Mouse (Mus musculus) layer of hippocampus, postnatal 10 days (tissue): Measurements from ENCODE around the gene Acap3. TPM values are rescaled to one million over a fixed set of nuclear protein-coding genes. Genes with fewer than 3 reads are reported as not detected.

Experiments
- DNase-seq, 2 experiments: peaks; one replicate each; pipeline ENCODE4 v3.0.0; 2021; ENCODE audit warnings: low spot score in 2 of 2
- microRNA-seq, 2 experiments: library from miRNA; unstranded; fragments of <30 nt; microRNA quantifications; one replicate each; pipeline ENCODE4 v1.2.0; 2021
- total RNA-seq, 2 experiments: library from RNA; stranded (reverse); gene quantifications; 2 replicates each; pipeline ENCODE4 v1.2.3; 2021

Acap3 gene
- total RNA-seq, 2 experiments from 2014 or later = 145 to 162 TPM

DNA sequence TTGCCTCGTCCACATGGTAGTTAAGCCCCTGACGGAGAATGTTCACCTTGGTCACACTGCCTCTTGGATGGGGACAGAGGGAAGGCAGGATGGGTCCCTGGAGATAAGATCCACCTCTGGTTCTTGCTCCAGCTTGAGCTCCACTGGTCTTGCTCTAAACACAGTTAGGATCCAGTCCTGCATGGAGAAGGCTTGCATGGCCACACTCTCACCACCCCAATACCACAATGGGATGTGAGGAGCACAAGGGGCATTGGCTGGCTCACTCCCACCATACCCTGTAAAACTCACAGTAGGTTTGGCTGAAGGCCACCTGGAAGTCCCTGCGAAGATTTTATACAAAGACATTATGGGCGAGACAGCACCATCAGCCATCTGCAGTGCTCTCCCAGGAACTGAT, 17.1 kb downstream of the Acap3 start:
- DNase-seq = peak; percentile 3 to 11

DNA sequence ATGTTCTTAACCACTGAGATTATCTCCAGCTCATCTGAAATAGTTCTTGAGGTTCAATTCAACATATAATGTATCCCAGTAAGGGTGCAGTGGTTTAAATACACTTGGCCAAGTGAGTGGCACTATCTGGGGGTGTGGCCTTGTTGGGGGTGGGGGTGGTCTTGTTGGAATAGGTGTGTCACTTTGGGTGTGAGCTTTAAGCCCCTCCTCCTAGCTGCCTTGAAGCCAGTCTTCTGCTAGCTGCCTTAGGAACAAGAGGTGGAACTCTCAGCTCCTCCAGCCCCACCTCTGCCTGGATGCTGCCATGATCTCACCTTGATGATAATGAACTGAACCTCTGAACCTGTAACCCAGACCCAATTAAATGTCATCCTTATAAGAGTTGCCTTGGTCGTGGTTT, 40.4 kb downstream of the Acap3 start:
- no peak for DNase-seq

- peak; percentile 64 to 65 for DNase-seq
Observed at GRCm38 (mm10) chr4:155943049-155943452, 51.4 kb downstream of the Acap3 start.

DNA sequence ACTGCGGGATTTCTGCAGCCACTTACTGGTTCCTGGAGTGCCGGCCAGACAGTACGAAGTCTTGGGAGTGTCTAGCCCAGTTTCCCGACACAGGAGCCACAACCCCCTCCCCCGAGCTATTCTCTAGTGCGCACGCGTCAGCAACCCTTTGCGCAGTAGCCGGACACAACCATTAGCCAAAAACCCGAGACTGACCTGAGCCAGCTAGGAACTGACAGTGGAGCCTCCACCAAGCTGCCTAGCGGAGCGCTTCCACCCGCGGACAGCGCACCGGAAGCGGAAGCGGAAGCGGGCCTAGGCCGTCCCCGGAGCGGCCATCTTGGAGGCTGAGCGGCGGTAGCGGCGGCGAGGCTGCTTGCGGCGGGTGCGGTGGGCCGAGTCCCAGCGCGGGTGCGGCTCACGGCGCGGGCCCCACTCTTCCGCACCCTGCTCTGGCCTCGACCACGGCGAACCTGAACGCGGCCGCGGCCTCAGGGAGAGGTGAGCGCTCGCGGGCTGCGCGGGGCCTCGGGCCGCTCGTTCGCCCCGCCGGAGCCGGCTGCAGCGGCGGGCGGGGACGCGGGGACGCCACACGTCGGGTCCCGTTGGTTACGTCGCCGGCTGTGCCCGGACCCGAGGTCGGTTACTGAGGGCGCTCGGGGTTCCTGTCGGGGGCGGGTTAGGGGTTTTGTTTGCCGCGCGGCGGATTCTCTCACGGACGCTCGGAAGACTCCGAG, 52.1 kb downstream of the Acap3 start, which contains the start of gene Ube2j2:
TSS of gene Ube2j2 (plus strand) at position 298 of the 716 bp plus-strand sequence.
- DNase-seq = peak; percentile 99

- DNase-seq = no peak
Observed at GRCm38 (mm10) chr4:155944271-155944670, 52.6 kb downstream of the Acap3 start.

DNA sequence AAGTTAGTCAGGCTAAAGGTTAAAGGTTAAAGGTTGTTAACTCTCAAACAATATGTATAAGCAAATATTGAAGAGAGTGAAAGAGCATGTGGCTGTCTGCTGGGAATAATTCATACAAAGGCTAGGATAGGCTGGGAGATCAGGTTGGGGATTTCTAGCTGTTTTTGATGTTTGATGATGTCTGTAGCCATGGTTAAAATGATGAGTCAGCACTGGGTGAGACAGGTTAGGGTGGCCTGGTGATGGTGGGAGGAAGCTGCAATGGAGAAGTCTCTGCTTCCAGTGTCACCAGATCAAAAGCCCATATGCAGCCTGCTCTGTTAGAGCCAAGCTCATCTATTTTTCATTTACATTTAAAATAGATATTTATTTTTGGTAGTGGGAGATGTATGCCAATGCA, 55.5 kb downstream of the Acap3 start:
- DNase-seq = no peak

GRCm38 (mm10) chr4:155955491-155955890, 63.9 kb downstream of the Acap3 start:
- DNase-seq = no peak

Small RNA genes within 50 kb of the gene (microRNA-seq; reads per million reads assigned to microRNA genes)
- 0 reads per million in 2 experiments for gene Gm22991

Other genes starting within 250 kb of the Acap3 start
- gene Gm10563, start 246.4 kb upstream of the Acap3 start, total RNA-seq = not detected
- gene Mmp23, start 238.4 kb upstream of the Acap3 start, total RNA-seq = 1 to 10 TPM; 2.7 to 4.1 TPM
- gene Mib2, start 222.6 kb upstream of the Acap3 start, total RNA-seq = 10 to 100 TPM; 89.1 to 96.6 TPM
- 10 to 100 TPM; 21.9 to 22.3 TPM for gene Fndc10, start 197.5 kb upstream of the Acap3 start, total RNA-seq
- gene Ssu72, start 187.0 kb upstream of the Acap3 start, total RNA-seq = 10 to 100 TPM; 77.2 to 81.7 TPM
- gene Tmem240, start 157.0 kb upstream of the Acap3 start, total RNA-seq = 10 to 100 TPM; 44.8 to 45.2 TPM
- gene Atad3a, start 130.7 kb upstream of the Acap3 start, total RNA-seq = 10 to 100 TPM; 68.7 to 71.4 TPM
- gene Vwa1, start 117.1 kb upstream of the Acap3 start, total RNA-seq = 10 to 100 TPM; 16.3 to 18.2 TPM
- 1 to 10 TPM; 3.5 to 4.5 TPM for gene Tmem88b, start 105.9 kb upstream of the Acap3 start, total RNA-seq
- gene Ankrd65, start 101.4 kb upstream of the Acap3 start, total RNA-seq = not detected
- 100 to 1,000 TPM; 109 to 114 TPM for gene Mrpl20, start 88.9 kb upstream of the Acap3 start, total RNA-seq
- gene Ccnl2, start 79.3 kb upstream of the Acap3 start, total RNA-seq = 10 to 100 TPM; 75.5 to 83.2 TPM
- gene Aurkaip1, start 60.5 kb upstream of the Acap3 start, total RNA-seq = 10 to 100 TPM; 66.7 to 77.0 TPM
- 10 to 100 TPM; 14.1 to 16.0 TPM for gene Mxra8, start 52.1 kb upstream of the Acap3 start, total RNA-seq
- 10 to 100 TPM; 69.5 to 82.8 TPM for gene Dvl1, start 44.4 kb upstream of the Acap3 start, total RNA-seq
- under 1 TPM; 0.27 to 0.30 TPM for gene Tas1r3, start 28.5 kb upstream of the Acap3 start, total RNA-seq
- 10 to 100 TPM; 28.1 to 32.2 TPM for gene Cptp, start 22.4 kb upstream of the Acap3 start, total RNA-seq
- 10 to 100 TPM; 35.9 to 41.0 TPM for gene Ints11, start 22.3 kb upstream of the Acap3 start, total RNA-seq
- 10 to 100 TPM; 68.1 to 77.0 TPM for gene Pusl1, start within 50 bp of the Acap3 start, total RNA-seq
- 10 to 100 TPM; 93.3 to 97.5 TPM for gene Ube2j2, start 52.0 kb downstream of the Acap3 start, total RNA-seq
- 10 to 100 TPM; 25.9 to 29.7 TPM for gene C1qtnf12, start 70.5 kb downstream of the Acap3 start, total RNA-seq
- 10 to 100 TPM; 10.6 to 11.6 TPM for gene B3galt6, start 100.8 kb downstream of the Acap3 start, total RNA-seq
- gene Sdf4, start 101.0 kb downstream of the Acap3 start, total RNA-seq = 100 to 1,000 TPM; 128 to 136 TPM
- 1 to 10 TPM; 1.2 to 2.2 TPM for gene Tnfrsf4, start 122.0 kb downstream of the Acap3 start, total RNA-seq
- gene Tnfrsf18, start 134.3 kb downstream of the Acap3 start, total RNA-seq = not detected
- under 1 TPM; 0.13 to 0.16 TPM for gene Ttll10, start 167.6 kb downstream of the Acap3 start, total RNA-seq
- gene 9430015G10Rik, start 218.2 kb downstream of the Acap3 start, total RNA-seq = 10 to 100 TPM; 22.6 to 28.9 TPM
- gene Rnf223, start 238.7 kb downstream of the Acap3 start, total RNA-seq = under 1 TPM; 0.43 to 0.47 TPM